Mouse (Mus musculus) liver, embryonic 11.5 days (tissue): ENCODE measurements at regions not wholly inside any gene's neighbourhood (a gene's known extent, or its start where the extent isn't known, plus 50 kb on each side); places are given as distances from the start of the nearest gene placed in this dataset.

Experiments
- ATAC-seq: fragments of 200-750 bp; cut with Nextera tagmentation; replicated peaks from 2 replicates; pipeline ENCODE4 v1.8.0; 2017; ENCODE audit warnings: moderate number of reproducible peaks, mild to moderate bottlenecking, moderate TSS enrichment, moderate library complexity; ENCODE audit not compliant: low FRiP score
- DNase-seq: peaks from one replicate; pipeline ENCODE4 v3.0.0-alpha.2; 2017; ENCODE audit warnings: low spot score
- H3K27ac ChIP-seq: fragments of 300-500 bp; sonication (generic); 2 replicates; pipeline ENCODE4 v1.5.1; 2014; ENCODE audit warnings: mild to moderate bottlenecking, low read depth, low read length, control low read depth
- H3K27me3 ChIP-seq: fragments of 300-500 bp; sonication (generic); replicated peaks from 2 replicates; pipeline ENCODE4 v1.6.1; 2014; ENCODE audit warnings: low read length, mixed read lengths; ENCODE audit not compliant: control insufficient read depth, insufficient read depth
- H3K36me3 ChIP-seq: fragments of 300-500 bp; sonication (generic); 2 replicates; pipeline ENCODE4 v1.6.1; 2014; ENCODE audit warnings: mild to moderate bottlenecking, low read length, moderate library complexity, mixed read lengths; ENCODE audit not compliant: control insufficient read depth, insufficient read depth
- H3K4me1 ChIP-seq: fragments of 300-500 bp; sonication (generic); replicated peaks from 2 replicates; pipeline ENCODE4 v1.6.1; 2014; ENCODE audit warnings: low read length, mixed read lengths; ENCODE audit not compliant: control insufficient read depth, insufficient read depth
- H3K4me2 ChIP-seq: fragments of 300-500 bp; sonication (generic); 2 replicates; pipeline ENCODE4 v1.6.1; 2014; ENCODE audit warnings: mild to moderate bottlenecking, control low read depth, moderate library complexity
- H3K4me3 ChIP-seq: fragments of 300-500 bp; sonication (generic); 2 replicates; pipeline ENCODE4 v1.5.1; 2014; ENCODE audit warnings: low read depth, low read length, control low read depth
- H3K9ac ChIP-seq: fragments of 300-500 bp; sonication (generic); 2 replicates; pipeline ENCODE4 v1.6.1; 2014; ENCODE audit warnings: low read depth, low read length, control low read depth
- H3K9me3 ChIP-seq: fragments of 300-500 bp; sonication (generic); 2 replicates; pipeline ENCODE4 v1.6.1; 2016; ENCODE audit warnings: low read length, inconsistent platforms, mixed read lengths; ENCODE audit not compliant: control insufficient read depth
- WGBS: fragments of 180-500 bp; shearing (Covaris S2); extraction: QIAGEN DNeasy Blood & Tissue Kit; methylation state at CpG from one replicate; pipeline ENCODE4 v1.1.7; 2014; 5-methylcytosine and 5-hydroxymethylcytosine counted together

DNA sequence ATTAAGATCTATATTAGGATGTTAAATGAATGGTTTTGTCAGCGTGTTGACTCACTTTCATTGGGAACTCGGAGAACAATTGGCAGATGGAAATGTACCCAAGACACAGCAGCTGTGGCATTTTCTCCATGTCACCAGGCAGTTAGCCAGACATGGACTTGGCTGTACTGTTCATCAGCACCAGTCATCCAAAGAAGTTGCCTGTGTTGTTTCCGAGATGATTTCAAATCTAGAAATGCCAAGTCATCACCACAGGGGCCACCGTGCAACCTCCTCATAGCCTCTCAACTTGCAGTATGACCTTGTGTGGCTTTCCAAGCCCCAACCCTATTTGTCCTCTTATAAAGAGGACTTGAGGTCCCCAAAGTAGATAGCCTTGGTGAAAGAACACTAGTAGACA, 227.4 kb upstream of the Il12b start:
- H3K27ac ChIP-seq: no peak overlapping the region
- no peaks in the 10 kb centered on the region for H3K36me3 ChIP-seq
- no peaks in the 10 kb centered on the region for H3K4me1 ChIP-seq
- DNase-seq (no peak), ATAC-seq (no peak)
- H3K9me3 ChIP-seq: no peaks in the 10 kb centered on the region
- 70% methylated on average over 4 of the region's 4 CpGs for WGBS
- no peaks in the 10 kb centered on the region for H3K27me3 ChIP-seq
- H3K9ac ChIP-seq: no peak overlapping the region
- H3K4me3 ChIP-seq: no peak overlapping the region
- H3K4me2 ChIP-seq: no peak overlapping the region

- no peaks in the 10 kb centered on the region for H3K9me3 ChIP-seq
- DNase-seq: no peak
- no peak overlapping the region for H3K9ac ChIP-seq
- H3K27me3 ChIP-seq: no peaks in the 10 kb centered on the region
- H3K36me3 ChIP-seq: no peaks in the 10 kb centered on the region
- 81% methylated on average over 1 of the region's 1 CpGs for WGBS
- H3K27ac ChIP-seq: no peak overlapping the region
- no peak overlapping the region for H3K4me3 ChIP-seq
- no peak for ATAC-seq
- no peaks in the 10 kb centered on the region for H3K4me1 ChIP-seq
- no peak overlapping the region for H3K4me2 ChIP-seq
Observed at GRCm38 (mm10) chr11:44173196-44173595, 226.7 kb upstream of the Il12b start.

DNA sequence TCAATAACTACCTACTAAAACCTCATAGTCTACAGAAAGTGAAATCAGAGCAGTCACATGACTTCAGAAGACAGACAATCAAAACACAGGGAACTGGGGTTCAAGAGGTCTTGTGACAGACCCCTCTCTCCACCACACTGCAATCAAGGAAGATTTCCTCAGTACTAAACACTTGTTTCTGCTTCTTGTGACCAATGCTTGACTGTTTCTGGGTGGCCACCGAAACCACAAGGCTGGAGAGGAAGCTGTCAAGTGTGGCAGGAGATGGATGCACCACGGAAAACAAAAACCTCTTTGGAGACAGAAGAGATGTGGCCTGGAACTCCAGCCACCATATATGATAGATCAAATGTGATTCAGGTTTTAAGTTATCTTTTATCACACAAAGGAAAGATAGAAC, 225.3 kb upstream of the Il12b start:
- no peak for ATAC-seq

DNA sequence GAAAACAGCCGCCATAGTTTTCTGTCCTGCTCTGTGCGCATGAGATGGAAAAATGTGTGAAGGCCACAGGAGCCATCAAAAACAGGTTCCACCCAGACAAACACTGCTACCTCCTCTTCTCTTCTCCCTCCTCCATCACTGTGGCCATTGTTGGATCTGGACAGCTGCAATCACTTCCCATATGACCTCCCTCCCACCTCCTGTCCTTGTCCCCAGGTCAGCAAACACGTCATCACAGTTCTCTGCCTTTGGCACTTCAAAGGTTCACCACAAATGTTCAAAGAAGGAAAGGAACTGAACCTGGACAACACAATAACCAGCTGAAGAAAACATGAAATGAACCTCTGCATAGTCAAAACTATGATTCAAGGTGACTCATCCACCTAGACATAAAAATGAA, 220.2 kb upstream of the Il12b start:
- WGBS: 82% methylated on average over 3 of the region's 3 CpGs
- DNase-seq: no peak

More for the DNA sequence above, 225.3 kb upstream of the Il12b start:
- H3K4me2 ChIP-seq: no peak overlapping the region
- no peaks in the 10 kb centered on the region for H3K4me1 ChIP-seq
- H3K36me3 ChIP-seq: no peaks in the 10 kb centered on the region
- no peak for DNase-seq
- 30% methylated on average over 2 of the region's 2 CpGs for WGBS
- H3K27ac ChIP-seq: no peak overlapping the region
- no peaks in the 10 kb centered on the region for H3K27me3 ChIP-seq
- H3K9ac ChIP-seq: no peak overlapping the region
- no peaks in the 10 kb centered on the region for H3K9me3 ChIP-seq
- no peak overlapping the region for H3K4me3 ChIP-seq

GRCm38 (mm10) chr11:44183823-44184222, 216.0 kb upstream of the Il12b start:
- 62% methylated on average over 3 of the region's 3 CpGs for WGBS
- Histone ChIP-seq H3K27ac (no peak overlapping the region), H3K4me1 (no peaks in the 10 kb centered on the region), H3K36me3 (no peaks in the 10 kb centered on the region), H3K9me3 (no peaks in the 10 kb centered on the region), H3K27me3 (no peaks in the 10 kb centered on the region), H3K4me3 (no peak overlapping the region), H3K9ac (no peak overlapping the region), H3K4me2 (no peak overlapping the region)
- ATAC-seq: no peak
- no peak for DNase-seq

More for the DNA sequence above, 220.2 kb upstream of the Il12b start:
- Histone ChIP-seq H3K9ac (no peak overlapping the region), H3K4me1 (no peaks in the 10 kb centered on the region), H3K27ac (no peak overlapping the region), H3K9me3 (no peaks in the 10 kb centered on the region), H3K4me2 (no peak overlapping the region), H3K4me3 (no peak overlapping the region), H3K36me3 (no peaks in the 10 kb centered on the region), H3K27me3 (no peaks in the 10 kb centered on the region)
- no peak for ATAC-seq

- Histone ChIP-seq H3K4me1 (no peaks in the 10 kb centered on the region), H3K36me3 (no peaks in the 10 kb centered on the region), H3K4me3 (no peak overlapping the region), H3K4me2 (no peak overlapping the region), H3K27ac (no peak overlapping the region), H3K9me3 (no peaks in the 10 kb centered on the region), H3K27me3 (no peaks in the 10 kb centered on the region), H3K9ac (no peak overlapping the region)
- no peak for DNase-seq
- 84% methylated on average over 9 of the region's 9 CpGs for WGBS
- no peak for ATAC-seq
Observed at GRCm38 (mm10) chr11:44185218-44185890, 214.5 kb upstream of the Il12b start.

- no peaks in the 10 kb centered on the region for H3K27me3 ChIP-seq
- no peak overlapping the region for H3K9ac ChIP-seq
- no peaks in the 10 kb centered on the region for H3K4me1 ChIP-seq
- DNase-seq (no peak), ATAC-seq (no peak)
- no peak overlapping the region for H3K4me3 ChIP-seq
- no peaks in the 10 kb centered on the region for H3K9me3 ChIP-seq
- WGBS: 63% methylated on average over 2 of the region's 2 CpGs
- no peak overlapping the region for H3K4me2 ChIP-seq
- no peak overlapping the region for H3K27ac ChIP-seq
- H3K36me3 ChIP-seq: no peaks in the 10 kb centered on the region
Observed at GRCm38 (mm10) chr11:44188202-44188601, 211.7 kb upstream of the Il12b start.

GRCm38 (mm10) chr11:44193806-44194205, 206.1 kb upstream of the Il12b start:
- H3K27me3 ChIP-seq: no peaks in the 10 kb centered on the region
- H3K4me3 ChIP-seq: no peak overlapping the region
- H3K9me3 ChIP-seq: no peaks in the 10 kb centered on the region
- DNase-seq: no peak
- no peaks in the 10 kb centered on the region for H3K4me1 ChIP-seq
- no peak overlapping the region for H3K27ac ChIP-seq
- no peak overlapping the region for H3K9ac ChIP-seq
- ATAC-seq: no peak
- no peaks in the 10 kb centered on the region for H3K36me3 ChIP-seq
- WGBS: 84% methylated on average over 9 of the region's 9 CpGs
- no peak overlapping the region for H3K4me2 ChIP-seq

- no peak overlapping the region for H3K27ac ChIP-seq
- H3K9ac ChIP-seq: no peak overlapping the region
- no peaks in the 10 kb centered on the region for H3K36me3 ChIP-seq
- H3K4me2 ChIP-seq: no peak overlapping the region
- ATAC-seq (no peak), DNase-seq (no peak)
- no peaks in the 10 kb centered on the region for H3K9me3 ChIP-seq
- H3K4me1 ChIP-seq: no peaks in the 10 kb centered on the region
- H3K27me3 ChIP-seq: no peaks in the 10 kb centered on the region
- no peak overlapping the region for H3K4me3 ChIP-seq
- 87% methylated on average over 2 of the region's 2 CpGs for WGBS
Observed at GRCm38 (mm10) chr11:44202716-44203115, 197.1 kb upstream of the Il12b start.
